Mouse (Mus musculus) MEL (cell line): ENCODE measurements around the gene Gm11011. TPM values are rescaled to one million over a fixed set of nuclear protein-coding genes. Genes with fewer than 3 reads are reported as not detected.

Experiments used
- DNase-seq: peaks from one replicate; pipeline ENCODE4 v3.0.0; 2011; ENCODE audit warnings: low read depth, low spot score
- H3K27ac ChIP-seq: 2 replicates; pipeline ENCODE4 v1.5.1; 2012; ENCODE audit warnings: low read depth, mild to moderate bottlenecking, control low read depth, low read length, moderate library complexity; ENCODE audit not compliant: control insufficient read depth
- H3K27me3 ChIP-seq, 2 experiments: fragments of 150-350 bp in 1 of 2; sonication (generic) in 1 of 2; 2 replicates each; pipeline ENCODE4 v1.6.1; 2012; ENCODE audit warnings: low read length in 2 of 2, mild to moderate bottlenecking in 2 of 2, improper control_type of control experiment in 1 of 2, moderate library complexity in 1 of 2; ENCODE audit not compliant: insufficient read depth in 2 of 2, control insufficient read depth in 1 of 2
- H3K36me3 ChIP-seq, 2 experiments: 2 replicates each; pipeline ENCODE4 v1.6.1; 2012 to 2014; ENCODE audit warnings: low read length in 2 of 2, improper control_type of control experiment in 1 of 2, inconsistent platforms in 1 of 2, mild to moderate bottlenecking in 1 of 2; ENCODE audit not compliant: insufficient read depth in 2 of 2, control insufficient read depth in 1 of 2
- H3K4me1 ChIP-seq, 2 experiments: fragments of 150-350 bp in 1 of 2; sonication (generic) in 1 of 2; 2 replicates each; pipeline ENCODE4 v1.6.1; 2012; ENCODE audit warnings: low read length in 2 of 2, improper control_type of control experiment in 1 of 2, mild to moderate bottlenecking in 1 of 2; ENCODE audit not compliant: insufficient read depth in 2 of 2, control insufficient read depth in 1 of 2
- H3K4me3 ChIP-seq, 2 experiments: fragments of 150-350 bp in 1 of 2; sonication (generic) in 1 of 2; 2 replicates each; pipeline ENCODE4 v1.5.1; 2012; ENCODE audit warnings: low read depth in 2 of 2, low read length in 2 of 2, mild to moderate bottlenecking in 2 of 2, moderate library complexity in 2 of 2, control low read depth in 1 of 2, improper control_type of control experiment in 1 of 2; ENCODE audit not compliant: control insufficient read depth in 1 of 2, insufficient read depth in 1 of 2
- H3K79me2 ChIP-seq: 2 replicates; pipeline ENCODE4 v1.6.1; 2012; ENCODE audit warnings: mild to moderate bottlenecking, low read length, moderate library complexity; ENCODE audit not compliant: control insufficient read depth, poor library complexity, insufficient read depth
- H3K9ac ChIP-seq: 2 replicates; pipeline ENCODE4 v1.6.1; 2012; ENCODE audit warnings: low read depth, mild to moderate bottlenecking, control low read depth, low read length, moderate library complexity; ENCODE audit not compliant: control insufficient read depth, poor library complexity, severe bottlenecking
- H3K9me3 ChIP-seq: fragments of 150-350 bp; sonication (generic); replicated peaks from 2 replicates; pipeline ENCODE4 v1.6.1; 2012; ENCODE audit warnings: mild to moderate bottlenecking, low read length, improper control_type of control experiment, moderate library complexity; ENCODE audit not compliant: insufficient read depth
- CHD1 ChIP-seq: IDR thresholded peaks from 2 replicates; pipeline ENCODE4 v1.6.1; 2012; ENCODE audit warnings: low read depth, mild to moderate bottlenecking, inconsistent platforms, low read length, improper control_type of control experiment
- E2F4 ChIP-seq: IDR thresholded peaks from 2 replicates; pipeline ENCODE4 v1.6.1; 2011; ENCODE audit warnings: low read depth, low read length, improper control_type of control experiment, borderline replicate concordance
- ELF1 ChIP-seq: IDR thresholded peaks from 2 replicates; pipeline ENCODE4 v1.6.1; 2014; ENCODE audit warnings: low read depth, mild to moderate bottlenecking, inconsistent platforms, low read length, improper control_type of control experiment, moderate library complexity
- EP300 ChIP-seq, 2 experiments: IDR thresholded peaks; 2 replicates each; pipeline ENCODE4 v1.6.1; 2011; ENCODE audit warnings: improper control_type of control experiment in 2 of 2, low read length in 2 of 2, low read depth in 1 of 2, mild to moderate bottlenecking in 1 of 2
- ETS1 ChIP-seq: IDR thresholded peaks from 2 replicates; pipeline ENCODE4 v1.6.1; 2012; ENCODE audit warnings: low read depth, mild to moderate bottlenecking, inconsistent platforms, low read length, improper control_type of control experiment, moderate library complexity
- GATA1 ChIP-seq: IDR thresholded peaks from 2 replicates; pipeline ENCODE4 v1.6.1; 2011; ENCODE audit warnings: low read depth, low read length, improper control_type of control experiment
- JUND ChIP-seq: IDR thresholded peaks from 2 replicates; pipeline ENCODE4 v1.6.1; 2011; ENCODE audit warnings: low read depth, mild to moderate bottlenecking, improper control_type of control experiment, low read length
- MAX ChIP-seq: IDR thresholded peaks from 2 replicates; pipeline ENCODE4 v1.6.1; 2011; ENCODE audit warnings: low read length, improper control_type of control experiment
- MXI1 ChIP-seq: IDR thresholded peaks from 2 replicates; pipeline ENCODE4 v1.6.1; 2011; ENCODE audit warnings: mild to moderate bottlenecking, low read depth, low read length, improper control_type of control experiment
- MYB ChIP-seq: IDR thresholded peaks from 2 replicates; pipeline ENCODE4 v1.6.1; 2011; ENCODE audit warnings: mild to moderate bottlenecking, low read depth, low read length, improper control_type of control experiment
- MYC ChIP-seq: IDR thresholded peaks from 2 replicates; pipeline ENCODE4 v1.6.1; 2011; ENCODE audit warnings: low read depth, mild to moderate bottlenecking, low read length, improper control_type of control experiment, moderate library complexity
- NRF1 ChIP-seq: IDR thresholded peaks from 2 replicates; pipeline ENCODE4 v1.6.1; 2014; ENCODE audit warnings: low read depth, mild to moderate bottlenecking, inconsistent platforms, low read length, improper control_type of control experiment, moderate library complexity; ENCODE audit not compliant: poor library complexity, insufficient read depth, severe bottlenecking
- POLR2AphosphoS2 ChIP-seq: IDR thresholded peaks from 2 replicates; pipeline ENCODE4 v1.6.1; 2011; ENCODE audit warnings: low read length, improper control_type of control experiment
- RCOR1 ChIP-seq: IDR thresholded peaks from 2 replicates; pipeline ENCODE4 v1.6.1; 2012; ENCODE audit warnings: low read depth, mild to moderate bottlenecking, inconsistent platforms, low read length, improper control_type of control experiment
- SMC3 ChIP-seq: IDR thresholded peaks from 2 replicates; pipeline ENCODE4 v1.6.1; 2011; ENCODE audit warnings: low read depth, low read length, improper control_type of control experiment
- TAL1 ChIP-seq: IDR thresholded peaks from 2 replicates; pipeline ENCODE4 v1.6.1; 2012; ENCODE audit warnings: mild to moderate bottlenecking, inconsistent platforms, low read length, moderate library complexity, mixed read lengths
- TCF12 ChIP-seq: IDR thresholded peaks from 2 replicates; pipeline ENCODE4 v1.6.1; 2014; ENCODE audit warnings: low read depth, mild to moderate bottlenecking, inconsistent platforms, low read length, improper control_type of control experiment, moderate library complexity
- USF1 ChIP-seq: IDR thresholded peaks from 2 replicates; pipeline ENCODE4 v1.6.1; 2014; ENCODE audit warnings: low read depth, mild to moderate bottlenecking, inconsistent platforms, low read length, improper control_type of control experiment, moderate library complexity
- ZNF384 ChIP-seq: IDR thresholded peaks from 2 replicates; pipeline ENCODE4 v1.6.1; 2012; ENCODE audit warnings: low read depth, mild to moderate bottlenecking, inconsistent platforms, low read length, improper control_type of control experiment
- polyA plus RNA-seq, 2 experiments: library from polyadenylated mRNA; stranded (reverse) in 1 of 2; unstranded in 1 of 2; fragments of >175 nt in 1 of 2; fragments of >200 nt in 1 of 2; gene quantifications; 2 replicates each; pipeline versions ENCODE4 v1.2.1 to v1.2.4; 2012; ENCODE audit warnings: low replicate concordance in 2 of 2, low read depth in 1 of 2; ENCODE audit not compliant: insufficient read length in 2 of 2, insufficient read depth in 1 of 2, missing spikeins in 1 of 2
- total RNA-seq: library from RNA; depleted of rRNA; stranded (reverse); fragments of 300-350 nt; gene quantifications from 2 replicates; pipeline ENCODE4 v1.2.3, GENCODE M21; 2012

Gm11011 gene
- total and polyA plus RNA-seq, 3 experiments = not detected

- no peak for DNase-seq
- no peak for TF ChIP-seq TAL1
- TF ChIP-seq E2F4 = no peak
- TF ChIP-seq CHD1 = no peak
- TF ChIP-seq MAX = no peak
- no peak for TF ChIP-seq POLR2AphosphoS2
- TF ChIP-seq MYC = no peak
- TF ChIP-seq ZNF384 = no peak
- no peak for TF ChIP-seq NRF1
- TF ChIP-seq MYB = no peak
- TF ChIP-seq EP300 (IDR thresholded peaks at IDR 0.05; ENCODE audit: low read depth in 1 of 2, low read length in 2 of 2) = no peak
- no peak for TF ChIP-seq RCOR1
- TF ChIP-seq SMC3 = no peak
- TF ChIP-seq TCF12 = no peak
- TF ChIP-seq MXI1 = no peak
- no peak for TF ChIP-seq ETS1
- TF ChIP-seq GATA1 = no peak
- H3K4me3 ChIP-seq = no peak overlapping the region
- H3K27me3 ChIP-seq = no peaks in the 10 kb centered on the region
- no peaks in the 10 kb centered on the region for H3K79me2 ChIP-seq
- H3K27ac ChIP-seq = no peak overlapping the region
- no peak overlapping the region for H3K9ac ChIP-seq
- no peaks in the 10 kb centered on the region for H3K9me3 ChIP-seq
- no peaks in the 10 kb centered on the region for H3K4me1 ChIP-seq
- no peaks in the 10 kb centered on the region for H3K36me3 ChIP-seq
Observed at GRCm38 (mm10) chr2:169606901-169607678, 19.5 kb upstream of the Gm11011 start.

- no peak overlapping the region for H3K9ac ChIP-seq
- no peaks in the 10 kb centered on the region for H3K36me3 ChIP-seq
- no peaks in the 10 kb centered on the region for H3K79me2 ChIP-seq
- no peak for TF ChIP-seq GATA1
- no peak for TF ChIP-seq USF1
- no peak for TF ChIP-seq ELF1
- TF ChIP-seq JUND = no peak
- TF ChIP-seq E2F4 = no peak
- no peak for TF ChIP-seq MAX
- TF ChIP-seq MYB = no peak
- no peak for TF ChIP-seq RCOR1
- TF ChIP-seq ZNF384 = no peak
- TF ChIP-seq, all 39 proteins: peak for 0
- Histone ChIP-seq H3K27ac (no peak overlapping the region), H3K4me1 (no peaks in the 10 kb centered on the region), H3K9me3 (no peaks in the 10 kb centered on the region), H3K27me3 (no peaks in the 10 kb centered on the region), H3K4me3 (no peak overlapping the region)
- DNase-seq = no peak
Observed at GRCm38 (mm10) chr2:169600163-169600562, 12.6 kb upstream of the Gm11011 start.
